Mouse (Mus musculus) CH12.LX (cell line): ENCODE results near the gene Tomm22. TPM values are rescaled to one million over a fixed set of nuclear protein-coding genes. Genes with fewer than 3 reads are reported as not detected.

Experiments used
- DNase-seq: peaks from one replicate; pipeline ENCODE4 v3.0.0-alpha.2; 2013; ENCODE audit errors: extremely low read depth
- H3K27ac ChIP-seq: 2 replicates; pipeline ENCODE4 v1.5.1; 2012; ENCODE audit warnings: low read depth, mild to moderate bottlenecking, control low read depth, moderate library complexity; ENCODE audit not compliant: insufficient read depth
- H3K27me3 ChIP-seq: replicated peaks from 2 replicates; pipeline ENCODE3; 2012; ENCODE audit warnings: inconsistent platforms
- H3K36me3 ChIP-seq, 2 experiments: replicated peaks in 1 of 2; 2 replicates each; pipeline versions ENCODE3 to v1.6.1; 2012; ENCODE audit warnings: inconsistent platforms in 1 of 2, low read length in 1 of 2, mild to moderate bottlenecking in 1 of 2, mixed read lengths in 1 of 2, moderate library complexity in 1 of 2; ENCODE audit not compliant: control insufficient read depth in 1 of 2, insufficient read depth in 1 of 2
- H3K4me1 ChIP-seq, 2 experiments: 2 replicates each; pipeline ENCODE4 v1.6.1; 2012; ENCODE audit warnings: inconsistent platforms in 1 of 2, moderate library complexity in 1 of 2; ENCODE audit not compliant: insufficient read depth in 2 of 2, control insufficient read depth in 1 of 2
- H3K4me2 ChIP-seq: 2 replicates; pipeline ENCODE4 v1.6.1; 2012; ENCODE audit warnings: low read depth, mild to moderate bottlenecking, control low read depth; ENCODE audit not compliant: poor library complexity, insufficient read depth, severe bottlenecking
- H3K4me3 ChIP-seq, 3 experiments: fragments of 150-350 bp in 1 of 3; sonication (generic) in 1 of 3; replicated peaks in 1 of 3; 2 replicates each; pipeline versions ENCODE3 to v1.5.1; 2011 to 2012; ENCODE audit warnings: low read depth in 2 of 3, low read length in 2 of 3, mild to moderate bottlenecking in 2 of 3, moderate library complexity in 2 of 3, control low read depth in 1 of 3, improper control_type of control experiment in 1 of 3, inconsistent platforms in 1 of 3, mixed read lengths in 1 of 3; ENCODE audit not compliant: poor library complexity in 1 of 3
- H3K79me2 ChIP-seq: replicated peaks from 2 replicates; pipeline ENCODE4 v1.6.1; 2012; ENCODE audit warnings: mild to moderate bottlenecking, moderate library complexity; ENCODE audit not compliant: control insufficient read depth, poor library complexity, insufficient read depth, severe bottlenecking; ENCODE audit errors: extremely low read depth
- H3K9ac ChIP-seq: 2 replicates; pipeline ENCODE4 v1.6.1; 2012; ENCODE audit warnings: low read depth, mild to moderate bottlenecking, control low read depth, moderate library complexity; ENCODE audit not compliant: insufficient read depth
- H3K9me3 ChIP-seq: replicated peaks from 2 replicates; pipeline ENCODE3; 2012; ENCODE audit warnings: low read length, inconsistent platforms, mixed read lengths
- CHD1 ChIP-seq: IDR thresholded peaks from 2 replicates; pipeline ENCODE4 v1.6.1; 2012; ENCODE audit warnings: low read depth, low read length, improper control_type of control experiment, inconsistent platforms
- CTCF ChIP-seq, 2 experiments: IDR thresholded peaks in 1 of 2; conservative IDR thresholded peaks in 1 of 2; 2 replicates each; pipeline ENCODE4 v1.5.1; 2011 to 2012; ENCODE audit warnings: low read depth in 2 of 2, low read length in 2 of 2, improper control_type of control experiment in 1 of 2, inconsistent platforms in 1 of 2, mild to moderate bottlenecking in 1 of 2, moderate library complexity in 1 of 2
- HCFC1 ChIP-seq: IDR thresholded peaks from 2 replicates; pipeline ENCODE4 v1.6.1; 2012; ENCODE audit warnings: low read depth, mild to moderate bottlenecking, inconsistent platforms, low read length, improper control_type of control experiment
- IRF4 ChIP-seq: IDR thresholded peaks from 2 replicates; pipeline ENCODE4 v1.6.1; 2014; ENCODE audit warnings: low read depth, mild to moderate bottlenecking, inconsistent platforms, low read length, improper control_type of control experiment
- MEF2A ChIP-seq: IDR thresholded peaks from 2 replicates; pipeline ENCODE4 v1.6.1; 2014; ENCODE audit warnings: low read depth, mild to moderate bottlenecking, inconsistent platforms, low read length, improper control_type of control experiment, borderline replicate concordance
- MYC ChIP-seq: IDR thresholded peaks from 2 replicates; pipeline ENCODE4 v1.6.1; 2011; ENCODE audit warnings: low read depth, mild to moderate bottlenecking, improper control_type of control experiment, low read length
- NRF1 ChIP-seq: IDR thresholded peaks from 2 replicates; pipeline ENCODE4 v1.6.1; 2014; ENCODE audit warnings: low read depth, mild to moderate bottlenecking, inconsistent platforms, low read length, improper control_type of control experiment, moderate library complexity
- POLR2A ChIP-seq: IDR thresholded peaks from 2 replicates; pipeline ENCODE4 v1.6.1; 2011; ENCODE audit warnings: low read depth, mild to moderate bottlenecking, improper control_type of control experiment, low read length
- POLR2AphosphoS2 ChIP-seq: IDR thresholded peaks from 2 replicates; pipeline ENCODE4 v1.6.1; 2011; ENCODE audit warnings: low read depth, low read length, improper control_type of control experiment
- RAD21 ChIP-seq: IDR thresholded peaks from 2 replicates; pipeline ENCODE4 v1.6.1; 2011; ENCODE audit warnings: low read depth, mild to moderate bottlenecking, low read length, improper control_type of control experiment, moderate library complexity
- RCOR1 ChIP-seq: conservative IDR thresholded peaks from 2 replicates; pipeline ENCODE4 v1.6.1; 2012; ENCODE audit warnings: low read depth, mild to moderate bottlenecking, inconsistent platforms, low read length, improper control_type of control experiment
- SIN3A ChIP-seq: IDR thresholded peaks from 2 replicates; pipeline ENCODE4 v1.6.1; 2012; ENCODE audit warnings: low read length, improper control_type of control experiment, inconsistent platforms
- SMC3 ChIP-seq: IDR thresholded peaks from 2 replicates; pipeline ENCODE4 v1.6.1; 2011; ENCODE audit warnings: low read depth, low read length, improper control_type of control experiment
- ZC3H11A ChIP-seq: IDR thresholded peaks from 2 replicates; pipeline ENCODE4 v1.6.1; 2012; ENCODE audit warnings: low read depth, mild to moderate bottlenecking, inconsistent platforms, low read length, improper control_type of control experiment
- ZNF384 ChIP-seq: IDR thresholded peaks from 2 replicates; pipeline ENCODE4 v1.6.1; 2012; ENCODE audit warnings: low read depth, low read length, improper control_type of control experiment, inconsistent platforms
- dilution Hi-C: fragments of 300-500 bp; cut with MboI; formaldehyde crosslinking; loops from 2 replicates; pipeline ENCODE4 v1.14.3; 2020; ENCODE audit warnings: low sequenced_read_pairs; ENCODE audit not compliant: extremely low pct_unique_long_range_greater_than_20kb, extremely low pct_ligation_motif_present
- in situ Hi-C: fragments of 300-500 bp; cut with MboI; formaldehyde crosslinking; loops from 3 replicates; pipeline ENCODE4 v1.14.3; 2019; ENCODE audit warnings: low sequenced_read_pairs, low pct_ligation_motif_present, low pct_unique_long_range_greater_than_20kb, mixed read lengths
- polyA plus RNA-seq: library from polyadenylated mRNA; unstranded; fragments of >175 nt; gene quantifications from 2 replicates; pipeline ENCODE4 v1.2.1, GENCODE M21; 2012; ENCODE audit warnings: low read depth; ENCODE audit not compliant: insufficient read length
- total RNA-seq, 2 experiments: library from RNA; depleted of rRNA; stranded (reverse); fragments of 300-350 nt in 1 of 2; fragments of >200 nt in 1 of 2; gene quantifications; 2 replicates each; pipeline ENCODE4 v1.2.3; 2012 to 2014

The Tomm22 gene
- total and polyA plus RNA-seq, 3 experiments, result 109 to 496 (median 234) TPM

- TF ChIP-seq NRF1 (peak; percentile 68), HCFC1 (peak; percentile 8; the same call in 1 of the 2 replicates), MEF2A (peak; percentile 19; the same call in 1 of the 2 replicates), MYC (no peak), CHD1 (no peak), RAD21 (no peak), POLR2A (peak; percentile 85), POLR2AphosphoS2 (no peak), SMC3 (no peak), ZNF384 (no peak)
- TF ChIP-seq, all 38 proteins: peak for 17
These were observed 17.1 kb downstream of the Tomm22 start, which contains the start of gene Josd1 (continued) for GRCm38 (mm10) chr15:79687646-79688267.

DNA sequence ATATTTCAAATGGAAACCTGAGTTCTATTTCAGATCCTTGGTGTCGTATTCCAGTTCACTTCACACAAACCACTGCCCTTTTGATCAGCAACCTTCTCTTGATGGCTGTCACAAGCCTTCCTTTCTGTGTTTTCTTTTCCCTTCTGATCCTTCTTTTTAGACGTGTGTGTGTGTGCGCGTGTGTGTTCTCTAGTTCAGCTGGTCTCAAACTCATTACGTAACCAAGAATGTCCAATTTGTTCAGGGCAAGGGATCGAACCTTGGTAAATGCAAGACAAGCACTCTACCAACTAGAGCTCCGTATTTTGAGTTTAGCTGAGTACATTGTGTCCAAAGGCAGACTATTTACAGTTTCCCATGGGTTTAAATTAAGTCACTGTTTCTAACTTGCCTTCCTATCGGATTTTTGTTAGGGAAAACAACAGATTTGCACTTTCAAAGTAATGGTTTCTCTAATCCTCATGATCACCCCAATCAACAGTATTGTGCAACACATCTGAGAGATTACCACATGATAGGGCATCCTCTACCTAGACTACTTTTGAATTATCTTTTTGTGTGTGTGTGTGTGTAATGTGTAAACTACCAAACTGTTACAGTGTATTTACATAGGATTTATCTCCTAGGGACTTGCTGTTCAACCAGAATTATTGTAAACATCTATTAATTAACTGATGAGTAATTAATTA lies 17.8 kb downstream of the Tomm22 start:
- H3K4me1 ChIP-seq, result peaks cover 4 to 66% of the 10 kb centered on the region in 2 experiments; a peak in 3 of 4 replicates
- peak overlapping the region; percentile 86 for H3K4me2 ChIP-seq
- no peaks in the 10 kb centered on the region for H3K9me3 ChIP-seq
- no peak for DNase-seq
- H3K9ac ChIP-seq, result peak overlapping the region; percentile 37; the same call in 1 of the 2 replicates
- H3K36me3 ChIP-seq, result peaks cover 0 to 5% of the 10 kb centered on the region in 2 experiments
- H3K27me3 ChIP-seq, result peaks cover 15% of the 10 kb centered on the region
- in situ Hi-C loops, result no loop called here
- TF ChIP-seq RCOR1, result no peak
- TF ChIP-seq IRF4, result 0 out of 2 replicates have a peak, but pooled peaks have one; percentile 4
- TF ChIP-seq SIN3A, result peak; percentile 68; the same call in 1 of the 2 replicates
- no peak for TF ChIP-seq CTCF (conservative IDR thresholded peaks at IDR 0.05 in 1 of 2, IDR thresholded peaks at IDR 0.05 in 1 of 2; ENCODE audit: low read depth in 2 of 2, low read length in 2 of 2)
- no peak for TF ChIP-seq ZC3H11A
- TF ChIP-seq, all 38 proteins: peak for 2
- dilution Hi-C loops, result no loop called here
- peak overlapping the region; percentile 85; the same call in 1 of the 2 replicates for H3K27ac ChIP-seq
- H3K4me3 ChIP-seq, result peak overlapping the region; percentile 90 to 94 (median 91)
- H3K79me2 ChIP-seq, result peaks cover 55% of the 10 kb centered on the region
